Mouse (Mus musculus): ENCODE data around the gene Siah2.

- TF ChIP-seq POLR2A (IDR thresholded peaks at IDR 0.05; ENCODE audit: borderline replicate concordance, insufficient read depth, low read length), result no peak
- TF ChIP-seq CTCF (IDR thresholded peaks at IDR 0.05; ENCODE audit: borderline replicate concordance, insufficient read depth, low read depth, low read length), result no peak
Observed at GRCm38 (mm10) chr3:58646180-58646579, 46.0 kb downstream of the Siah2 start.
